Mouse (Mus musculus) embryonic facial prominence, embryonic 14.5 days (tissue): Measurements from ENCODE around the gene Chrm4. TPM values are rescaled to one million over a fixed set of nuclear protein-coding genes. Genes with fewer than 3 reads are reported as not detected.

Source experiments
- ATAC-seq: fragments of 200-750 bp; cut with Nextera tagmentation; 2 replicates; pipeline ENCODE4 v1.8.0; 2017; ENCODE audit warnings: low read depth, moderate number of reproducible peaks, moderate TSS enrichment
- DNase-seq: peaks from one replicate; pipeline ENCODE4 v3.0.0-alpha.2; 2015; ENCODE audit warnings: low spot score
- H3K27ac ChIP-seq: fragments of 300-500 bp; sonication (generic); replicated peaks from 2 replicates; pipeline ENCODE4 v1.5.1; 2014; ENCODE audit warnings: low read depth, mild to moderate bottlenecking, low read length, moderate library complexity
- H3K27me3 ChIP-seq: fragments of 300-500 bp; sonication (generic); replicated peaks from 2 replicates; pipeline ENCODE4 v1.6.1; 2014; ENCODE audit warnings: low read length; ENCODE audit not compliant: control insufficient read depth, insufficient read depth
- H3K36me3 ChIP-seq: fragments of 300-500 bp; sonication (generic); 2 replicates; pipeline ENCODE4 v1.6.1; 2014; ENCODE audit warnings: low read length, mixed read lengths; ENCODE audit not compliant: control insufficient read depth, insufficient read depth
- H3K4me1 ChIP-seq: fragments of 300-500 bp; sonication (generic); 2 replicates; pipeline ENCODE4 v1.6.1; 2014; ENCODE audit warnings: antibody characterized with exemption, low read length; ENCODE audit not compliant: control insufficient read depth, insufficient read depth
- H3K4me2 ChIP-seq: fragments of 300-500 bp; sonication (generic); 2 replicates; pipeline ENCODE4 v1.6.1; 2014; ENCODE audit warnings: low read depth, mild to moderate bottlenecking, low read length, moderate library complexity, mixed read lengths
- H3K4me3 ChIP-seq: fragments of 300-500 bp; sonication (generic); 2 replicates; pipeline ENCODE4 v1.5.1; 2014; ENCODE audit warnings: low read depth, mild to moderate bottlenecking, low read length
- H3K9ac ChIP-seq: fragments of 300-500 bp; sonication (generic); 2 replicates; pipeline ENCODE4 v1.6.1; 2014; ENCODE audit warnings: low read depth, mild to moderate bottlenecking, low read length, moderate library complexity, mixed read lengths
- H3K9me3 ChIP-seq: fragments of 300-500 bp; sonication (generic); 2 replicates; pipeline ENCODE4 v1.6.1; 2016; ENCODE audit warnings: low read length; ENCODE audit not compliant: control insufficient read depth
- WGBS: fragments of 180-500 bp; shearing (Covaris S2); extraction: QIAGEN DNeasy Blood & Tissue Kit; methylation state at CpG from one replicate; pipeline ENCODE4 v1.1.7; 2014; 5-methylcytosine and 5-hydroxymethylcytosine counted together
- polyA plus RNA-seq: library from polyadenylated mRNA; unstranded; fragments of >200 nt; fragmentation: Nextera tagmentation; extraction: Ambion mirVana; gene quantifications from 2 replicates; pipeline ENCODE4 v1.2.1, GENCODE M21; 2014

Chrm4 gene
- polyA plus RNA-seq, 1 experiment from 2014 or later, result 0.31 TPM

- Histone ChIP-seq H3K4me3 (peak overlapping the region; percentile 89), H3K27ac (peak overlapping the region; percentile 76; the same call in 1 of the 2 replicates), H3K9me3 (no peaks in the 10 kb centered on the region), H3K9ac (peak overlapping the region; percentile 89), H3K4me2 (peak overlapping the region; percentile 91), H3K36me3 (no peaks in the 10 kb centered on the region), H3K4me1 (peaks cover 18% of the 10 kb centered on the region), H3K27me3 (no peaks in the 10 kb centered on the region)
- 0% methylated on average over 15 of the region's 39 CpGs for WGBS
- no peak for DNase-seq
- ATAC-seq, result peak; percentile 20
Measured at GRCm38 (mm10) chr2:91962864-91963401, 35.9 kb downstream of the Chrm4 start.

GRCm38 (mm10) chr2:91963443-91963932, 36.4 kb downstream of the Chrm4 start:
- peak; percentile 96 for ATAC-seq
- Histone ChIP-seq H3K4me3 (peak overlapping the region; percentile 89), H3K27me3 (no peaks in the 10 kb centered on the region), H3K36me3 (no peaks in the 10 kb centered on the region), H3K4me2 (peak overlapping the region; percentile 91), H3K9ac (peak overlapping the region; percentile 89), H3K27ac (peak overlapping the region; percentile 76), H3K9me3 (no peaks in the 10 kb centered on the region), H3K4me1 (peaks cover 18% of the 10 kb centered on the region)
- DNase-seq, result peak; percentile 94
- 4% methylated on average over 10 of the region's 57 CpGs for WGBS

- peak overlapping the region; percentile 91 for H3K4me2 ChIP-seq
- H3K27me3 ChIP-seq, result no peaks in the 10 kb centered on the region
- H3K4me1 ChIP-seq, result peaks cover 18% of the 10 kb centered on the region
- DNase-seq (no peak), ATAC-seq (no peak)
- WGBS, result 61% methylated on average over 3 of the region's 3 CpGs
- H3K9me3 ChIP-seq, result no peaks in the 10 kb centered on the region
- no peaks in the 10 kb centered on the region for H3K36me3 ChIP-seq
- peak overlapping the region; percentile 89 for H3K4me3 ChIP-seq
- H3K9ac ChIP-seq, result no peak overlapping the region
- 0 out of 2 replicates have a peak overlapping the region, but pooled peaks have one; percentile 65 for H3K27ac ChIP-seq
Measured at GRCm38 (mm10) chr2:91964610-91965204, 37.7 kb downstream of the Chrm4 start.

- peak overlapping the region; percentile 91 for H3K4me2 ChIP-seq
- H3K4me1 ChIP-seq, result peaks cover 18% of the 10 kb centered on the region
- DNase-seq (peak; percentile 62), ATAC-seq (peak; percentile 30; the same call in 1 of the 2 replicates)
- H3K36me3 ChIP-seq, result no peaks in the 10 kb centered on the region
- H3K27ac ChIP-seq, result peak overlapping the region; percentile 59
- no peaks in the 10 kb centered on the region for H3K9me3 ChIP-seq
- no peaks in the 10 kb centered on the region for H3K27me3 ChIP-seq
- peak overlapping the region; percentile 89 for H3K4me3 ChIP-seq
- peak overlapping the region; percentile 54 for H3K9ac ChIP-seq
- WGBS, result 16% methylated on average over 16 of the region's 20 CpGs
Measured at GRCm38 (mm10) chr2:91965417-91965816, 38.4 kb downstream of the Chrm4 start.

- H3K36me3 ChIP-seq, result no peaks in the 10 kb centered on the region
- WGBS, result 77% methylated on average over 5 of the region's 5 CpGs
- ATAC-seq, result no peak
Measured at GRCm38 (mm10) chr2:91966367-91966766, 39.3 kb downstream of the Chrm4 start.

GRCm38 (mm10) chr2:91967962-91968361, 40.9 kb downstream of the Chrm4 start:
- H3K9me3 ChIP-seq, result no peaks in the 10 kb centered on the region
- no peak overlapping the region for H3K4me2 ChIP-seq
- H3K4me3 ChIP-seq, result no peak overlapping the region
- no peaks in the 10 kb centered on the region for H3K36me3 ChIP-seq
- H3K27me3 ChIP-seq, result no peaks in the 10 kb centered on the region
- peaks cover 19% of the 10 kb centered on the region for H3K4me1 ChIP-seq
- ATAC-seq (no peak), DNase-seq (no peak)
- WGBS, result 45% methylated on average over 11 of the region's 11 CpGs
- no peak overlapping the region for H3K9ac ChIP-seq
- peak overlapping the region; percentile 50; the same call in 1 of the 2 replicates for H3K27ac ChIP-seq

More at GRCm38 (mm10) chr2:91966367-91966766, 39.3 kb downstream of the Chrm4 start:
- Histone ChIP-seq H3K4me1 (peaks cover 23% of the 10 kb centered on the region), H3K9me3 (no peaks in the 10 kb centered on the region), H3K4me2 (no peak overlapping the region), H3K27ac (no peak overlapping the region), H3K9ac (no peak overlapping the region), H3K27me3 (no peaks in the 10 kb centered on the region), H3K4me3 (no peak overlapping the region)
- no peak for DNase-seq

GRCm38 (mm10) chr2:91971231-91972097, 44.4 kb downstream of the Chrm4 start:
- DNase-seq (peak; percentile 56), ATAC-seq (peak; percentile 39; the same call in 1 of the 2 replicates)
- no peaks in the 10 kb centered on the region for H3K36me3 ChIP-seq
- peak overlapping the region; percentile 63 for H3K27ac ChIP-seq
- no peak overlapping the region for H3K9ac ChIP-seq
- H3K9me3 ChIP-seq, result no peaks in the 10 kb centered on the region
- 18% methylated on average over 21 of the region's 21 CpGs for WGBS
- peaks cover 24% of the 10 kb centered on the region for H3K27me3 ChIP-seq
- peak overlapping the region; percentile 33 for H3K4me2 ChIP-seq
- peaks cover 18% of the 10 kb centered on the region for H3K4me1 ChIP-seq
- no peak overlapping the region for H3K4me3 ChIP-seq

- 33% methylated on average over 13 of the region's 13 CpGs for WGBS
- Histone ChIP-seq H3K4me2 (no peak overlapping the region), H3K9ac (no peak overlapping the region), H3K27me3 (peaks cover 31% of the 10 kb centered on the region), H3K9me3 (no peaks in the 10 kb centered on the region), H3K4me3 (no peak overlapping the region), H3K27ac (peak overlapping the region; percentile 63; the same call in 1 of the 2 replicates), H3K4me1 (peaks cover 18% of the 10 kb centered on the region), H3K36me3 (no peaks in the 10 kb centered on the region)
- DNase-seq (peak; percentile 56), ATAC-seq (no peak)
Measured at GRCm38 (mm10) chr2:91972121-91972566, 45.1 kb downstream of the Chrm4 start.
